Mouse (Mus musculus): Measurements from ENCODE around the gene Hist1h2bn.
A peak's percentile ranks its signal among the peaks of the same experiment; 100 is the strongest.
"Not testable (repeated sequence)": the region's sequence is repeated elsewhere in the genome, so short reads cannot be mapped to it uniquely, and the experiment has no call there.

Gene Hist1h2bn

GRCm38 (mm10) chr13:21753524-21754285 is at the start of gene Hist1h2bn, which contains the start of gene Hist1h2ak:
Gene Hist1h2bn (plus strand): TSS chr13:21754123.
Gene Hist1h2ak (minus strand): TSS chr13:21753827.
- DNase-seq: peak; percentile 65 to 72

- no peak for DNase-seq
These were observed 47.3 kb upstream of the Hist1h2bn start for GRCm38 (mm10) chr13:21706669-21707068.

GRCm38 (mm10) chr13:21710031-21710711 is 43.8 kb upstream of the Hist1h2bn start:
- peak; percentile 87 to 92 for DNase-seq

- DNase-seq: peak; percentile 55 to 81
These were observed 43.0 kb upstream of the Hist1h2bn start for GRCm38 (mm10) chr13:21710821-21711525.

GRCm38 (mm10) chr13:21711698-21712097 is 42.2 kb upstream of the Hist1h2bn start:
- no peak for DNase-seq

- DNase-seq: peak in 1 of 2 experiments; percentile 79
These were observed 39.2 kb upstream of the Hist1h2bn start for GRCm38 (mm10) chr13:21714725-21715124.

- DNase-seq: no peak
These were observed 38.6 kb upstream of the Hist1h2bn start for GRCm38 (mm10) chr13:21715131-21715863.

- DNase-seq: peak; percentile 82 to 85
These were observed 37.9 kb upstream of the Hist1h2bn start, which contains the start of the genes Hist1h2bl and Hist1h2ai for GRCm38 (mm10) chr13:21715864-21716539. Gene Hist1h2bl (minus strand): TSS chr13:21716143. Gene Hist1h2ai (plus strand): TSS chr13:21716422.

- DNase-seq: peak in 1 of 2 experiments; percentile 24
These were observed 37.2 kb upstream of the Hist1h2bn start for GRCm38 (mm10) chr13:21716540-21717391.

- DNase-seq: peak; percentile 81 to 90
These were observed 36.2 kb upstream of the Hist1h2bn start, which contains the start of gene Hist1h3h for GRCm38 (mm10) chr13:21717397-21718357. Gene Hist1h3h (plus strand): TSS chr13:21717659.

- no peak for DNase-seq
These were observed 35.4 kb upstream of the Hist1h2bn start for GRCm38 (mm10) chr13:21718381-21719080.

- not testable (repeated sequence) for DNase-seq
These were observed 32.7 kb upstream of the Hist1h2bn start for GRCm38 (mm10) chr13:21721107-21721756.

GRCm38 (mm10) chr13:21721757-21722372 is 32.1 kb upstream of the Hist1h2bn start, which contains the start of gene Hist1h2bm:
Gene Hist1h2bm (plus strand): TSS chr13:21722044.
- peak; percentile 62 to 74 for DNase-seq

GRCm38 (mm10) chr13:21722373-21722925 is 31.5 kb upstream of the Hist1h2bn start:
- DNase-seq: no peak

- no peak for DNase-seq
These were observed 30.7 kb upstream of the Hist1h2bn start for GRCm38 (mm10) chr13:21722993-21723836.

GRCm38 (mm10) chr13:21727948-21728572 is 25.9 kb upstream of the Hist1h2bn start:
- DNase-seq: no peak

Measured in lung, postnatal 4 days (tissue).